Mouse (Mus musculus): ENCODE results near the gene Avl9. TPM values are rescaled to one million over a fixed set of nuclear protein-coding genes. Genes with fewer than 3 reads are reported as not detected.

Gene Avl9
- polyA plus RNA-seq, 1 experiment from 2014 or later = 18.2 TPM

- H3K36me3 ChIP-seq (ENCODE audit: insufficient read depth) = no peaks in the 10 kb centered on the region
- no peak overlapping the region for H3K4me3 ChIP-seq (ENCODE audit: low read depth, low read length)
- no peak overlapping the region for H3K9ac ChIP-seq
- no peak overlapping the region for H3K4me2 ChIP-seq
- no peak for TF ChIP-seq CTCF (IDR thresholded peaks at IDR 0.05; ENCODE audit: low read depth)
- no peak for ATAC-seq (ENCODE audit: insufficient read depth)
- no peaks in the 10 kb centered on the region for H3K4me1 ChIP-seq (ENCODE audit: insufficient read depth)
- no peaks in the 10 kb centered on the region for H3K9me3 ChIP-seq (ENCODE audit: low read depth, low read length)
- 87% methylated on average over 4 of the region's 4 CpGs for WGBS
- no peaks in the 10 kb centered on the region for H3K27me3 ChIP-seq (ENCODE audit: insufficient read depth, low read length)
- no peak overlapping the region for H3K27ac ChIP-seq (ENCODE audit: low read depth)
- DNase-seq = no peak
Measured at GRCm38 (mm10) chr6:56805026-56805425, 90.3 kb downstream of the Avl9 start.

GRCm38 (mm10) chr6:56806195-56806594 is 91.5 kb downstream of the Avl9 start:
- no peaks in the 10 kb centered on the region for H3K9me3 ChIP-seq (ENCODE audit: low read depth, low read length)
- no peaks in the 10 kb centered on the region for H3K36me3 ChIP-seq (ENCODE audit: insufficient read depth)
- ATAC-seq (ENCODE audit: insufficient read depth) (no peak), DNase-seq (no peak)
- H3K27me3 ChIP-seq (ENCODE audit: insufficient read depth, low read length) = no peaks in the 10 kb centered on the region
- no peak for TF ChIP-seq CTCF (IDR thresholded peaks at IDR 0.05; ENCODE audit: low read depth)
- H3K4me2 ChIP-seq = no peak overlapping the region
- no peak overlapping the region for H3K27ac ChIP-seq (ENCODE audit: low read depth)
- no peaks in the 10 kb centered on the region for H3K4me1 ChIP-seq (ENCODE audit: insufficient read depth)
- WGBS = 61% methylated on average over 2 of the region's 2 CpGs
- H3K4me3 ChIP-seq (ENCODE audit: low read depth, low read length) = no peak overlapping the region
- no peak overlapping the region for H3K9ac ChIP-seq

GRCm38 (mm10) chr6:56808656-56809055 is 94.0 kb downstream of the Avl9 start:
- TF ChIP-seq CTCF (IDR thresholded peaks at IDR 0.05; ENCODE audit: low read depth) = peak; percentile 90
- H3K27ac ChIP-seq (ENCODE audit: low read depth) = no peak overlapping the region
- H3K4me3 ChIP-seq (ENCODE audit: low read depth, low read length) = no peak overlapping the region
- WGBS = 8% methylated on average over 3 of the region's 3 CpGs
- DNase-seq (peak; percentile 86), ATAC-seq (ENCODE audit: insufficient read depth) (peak; percentile 83)
- no peaks in the 10 kb centered on the region for H3K27me3 ChIP-seq (ENCODE audit: insufficient read depth, low read length)
- H3K4me2 ChIP-seq = no peak overlapping the region
- H3K4me1 ChIP-seq (ENCODE audit: insufficient read depth) = no peaks in the 10 kb centered on the region
- H3K9ac ChIP-seq = no peak overlapping the region
- H3K36me3 ChIP-seq (ENCODE audit: insufficient read depth) = no peaks in the 10 kb centered on the region
- no peaks in the 10 kb centered on the region for H3K9me3 ChIP-seq (ENCODE audit: low read depth, low read length)

Other genes starting within 250 kb of the Avl9 start
- 0.92 and 1.2 TPM in 2 replicates for gene Pde1c, start 145.8 kb upstream of the Avl9 start, polyA plus RNA-seq (2014; fragmentation: Nextera tagmentation; extraction: Ambion mirVana)
- gene Lsm5, start 10.2 kb upstream of the Avl9 start, polyA plus RNA-seq (2014; fragmentation: Nextera tagmentation; extraction: Ambion mirVana) = 164 and 187 TPM in 2 replicates
- gene Kbtbd2, start 82.9 kb downstream of the Avl9 start, polyA plus RNA-seq (2014; fragmentation: Nextera tagmentation; extraction: Ambion mirVana) = 33.5 and 33.9 TPM in 2 replicates
- gene Fkbp9, start 117.2 kb downstream of the Avl9 start, polyA plus RNA-seq (2014; fragmentation: Nextera tagmentation; extraction: Ambion mirVana) = 178 and 186 TPM in 2 replicates
- 60.7 and 63.3 TPM in 2 replicates for gene Nt5c3, start 209.0 kb downstream of the Avl9 start, polyA plus RNA-seq (2014; fragmentation: Nextera tagmentation; extraction: Ambion mirVana)
- gene Vmn1r4, start 209.1 kb downstream of the Avl9 start, polyA plus RNA-seq (2014; fragmentation: Nextera tagmentation; extraction: Ambion mirVana) = 0.12 and 0.20 TPM in 2 replicates